Mouse (Mus musculus): ENCODE measurements around the gene Gcsh. TPM values are rescaled to one million over a fixed set of nuclear protein-coding genes. Genes with fewer than 3 reads are reported as not detected.
A peak's percentile ranks its signal among the peaks of the same experiment; 100 is the strongest.

The Gcsh gene
- total and polyA plus RNA-seq, 2 experiments from 2014 or later, result 50.2 to 92.0 TPM

- Histone ChIP-seq H3K36me3 (ENCODE audit: insufficient read depth) (no peaks in the 10 kb centered on the region), H3K4me3 (ENCODE audit: low read depth, low read length) (peak overlapping the region; percentile 75), H3K9me3 (ENCODE audit: low read length) (no peaks in the 10 kb centered on the region), H3K4me1 (ENCODE audit: insufficient read depth) (0 out of 2 replicates have a peak, but pooled peaks cover 2% of the 10 kb centered on the region), H3K4me2 (ENCODE audit: low read depth) (peak overlapping the region; percentile 74), H3K27me3 (ENCODE audit: insufficient read depth, low read length) (no peaks in the 10 kb centered on the region), H3K27ac (ENCODE audit: low read depth, low read length) (no peak overlapping the region; the same call in 1 of the 2 replicates), H3K9ac (peak overlapping the region; percentile 50)
- ATAC-seq (no peak), DNase-seq (peak; percentile 37)
- 24% methylated on average over 8 of the region's 8 CpGs for WGBS
- TF ChIP-seq CTCF (IDR thresholded peaks at IDR 0.05; ENCODE audit: low read depth), result no peak
These were observed 15.3 kb downstream of the Gcsh start for GRCm38 (mm10) chr8:116978052-116978451.

GRCm38 (mm10) chr8:116975606-116976005 is 17.7 kb downstream of the Gcsh start:
- Histone ChIP-seq H3K36me3 (ENCODE audit: insufficient read depth) (peaks cover 3% of the 10 kb centered on the region), H3K9ac (no peak overlapping the region), H3K4me2 (ENCODE audit: low read depth) (no peak overlapping the region), H3K27ac (ENCODE audit: low read depth, low read length) (no peak overlapping the region), H3K9me3 (ENCODE audit: low read length) (no peaks in the 10 kb centered on the region), H3K4me1 (ENCODE audit: insufficient read depth) (0 out of 2 replicates have a peak, but pooled peaks cover 2% of the 10 kb centered on the region), H3K4me3 (ENCODE audit: low read depth, low read length) (no peak overlapping the region), H3K27me3 (ENCODE audit: insufficient read depth, low read length) (no peaks in the 10 kb centered on the region)
- no peak for TF ChIP-seq CTCF (IDR thresholded peaks at IDR 0.05; ENCODE audit: low read depth)
- WGBS, result 53% methylated on average over 5 of the region's 5 CpGs
- ATAC-seq (no peak), DNase-seq (no peak)

DNA sequence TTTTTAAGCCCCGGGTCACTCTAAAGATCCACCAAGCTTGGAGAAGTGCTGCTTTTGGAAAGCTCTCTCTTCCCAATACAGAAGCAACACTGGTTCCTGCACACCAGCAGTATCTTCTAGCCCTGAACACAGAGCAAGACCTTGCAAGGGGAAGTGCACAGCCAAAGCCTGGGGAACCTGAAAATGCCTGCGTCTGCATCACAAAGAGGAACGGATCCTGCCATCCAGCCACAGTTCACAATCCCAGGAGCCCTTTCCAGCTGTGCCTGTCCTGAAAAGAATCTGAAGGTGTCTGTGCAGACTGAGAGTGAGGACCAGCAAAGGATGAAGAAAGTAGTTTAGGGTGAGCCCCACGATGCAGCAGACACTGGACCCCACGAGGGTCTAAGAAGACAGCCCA is 18.3 kb downstream of the Gcsh start:
- Histone ChIP-seq H3K4me1 (ENCODE audit: insufficient read depth) (0 out of 2 replicates have a peak, but pooled peaks cover 2% of the 10 kb centered on the region), H3K27me3 (ENCODE audit: insufficient read depth, low read length) (no peaks in the 10 kb centered on the region), H3K9ac (no peak overlapping the region), H3K4me3 (ENCODE audit: low read depth, low read length) (no peak overlapping the region), H3K27ac (ENCODE audit: low read depth, low read length) (no peak overlapping the region), H3K9me3 (ENCODE audit: low read length) (no peaks in the 10 kb centered on the region), H3K36me3 (ENCODE audit: insufficient read depth) (peaks cover 5% of the 10 kb centered on the region), H3K4me2 (ENCODE audit: low read depth) (no peak overlapping the region)
- no peak for ATAC-seq
- TF ChIP-seq CTCF (IDR thresholded peaks at IDR 0.05; ENCODE audit: low read depth), result no peak
- 29% methylated on average over 5 of the region's 5 CpGs for WGBS
- no peak for DNase-seq

- Histone ChIP-seq H3K4me2 (ENCODE audit: low read depth) (no peak overlapping the region), H3K27ac (ENCODE audit: low read depth, low read length) (no peak overlapping the region), H3K36me3 (ENCODE audit: insufficient read depth) (peaks cover 5% of the 10 kb centered on the region), H3K9me3 (ENCODE audit: low read length) (no peaks in the 10 kb centered on the region), H3K27me3 (ENCODE audit: insufficient read depth, low read length) (no peaks in the 10 kb centered on the region), H3K9ac (no peak overlapping the region), H3K4me1 (ENCODE audit: insufficient read depth) (no peaks in the 10 kb centered on the region), H3K4me3 (ENCODE audit: low read depth, low read length) (no peak overlapping the region)
- TF ChIP-seq CTCF (IDR thresholded peaks at IDR 0.05; ENCODE audit: low read depth), result no peak
- 80% methylated on average over 6 of the region's 6 CpGs for whole genome bisulfite sequencing
- DNase-seq (no peak), ATAC-seq (no peak)
These were observed 23.8 kb downstream of the Gcsh start for GRCm38 (mm10) chr8:116969531-116969930.

- no peak for TF ChIP-seq CTCF (IDR thresholded peaks at IDR 0.05; ENCODE audit: low read depth)
- Histone ChIP-seq H3K9me3 (ENCODE audit: low read length) (no peaks in the 10 kb centered on the region), H3K9ac (no peak overlapping the region), H3K4me2 (ENCODE audit: low read depth) (no peak overlapping the region), H3K27ac (ENCODE audit: low read depth, low read length) (no peak overlapping the region), H3K36me3 (ENCODE audit: insufficient read depth) (peaks cover 60% of the 10 kb centered on the region), H3K4me1 (ENCODE audit: insufficient read depth) (no peaks in the 10 kb centered on the region), H3K27me3 (ENCODE audit: insufficient read depth, low read length) (no peaks in the 10 kb centered on the region), H3K4me3 (ENCODE audit: low read depth, low read length) (no peak overlapping the region)
- ATAC-seq, result no peak
- WGBS, result 91% methylated on average over 9 of the region's 9 CpGs
- no peak for DNase-seq
These were observed 38.9 kb downstream of the Gcsh start for GRCm38 (mm10) chr8:116954415-116954814.

- Histone ChIP-seq H3K27ac (ENCODE audit: low read depth, low read length) (no peak overlapping the region), H3K9ac (no peak overlapping the region), H3K9me3 (ENCODE audit: low read length) (no peaks in the 10 kb centered on the region), H3K36me3 (ENCODE audit: insufficient read depth) (peaks cover 41% of the 10 kb centered on the region), H3K4me3 (ENCODE audit: low read depth, low read length) (no peak overlapping the region), H3K4me2 (ENCODE audit: low read depth) (no peak overlapping the region), H3K4me1 (ENCODE audit: insufficient read depth) (no peaks in the 10 kb centered on the region), H3K27me3 (ENCODE audit: insufficient read depth, low read length) (no peaks in the 10 kb centered on the region)
- TF ChIP-seq CTCF (IDR thresholded peaks at IDR 0.05; ENCODE audit: low read depth), result no peak
- 93% methylated on average over 8 of the region's 8 CpGs for WGBS
- no peak for ATAC-seq
- DNase-seq, result no peak
These were observed 40.9 kb downstream of the Gcsh start for GRCm38 (mm10) chr8:116952428-116952827.

DNA sequence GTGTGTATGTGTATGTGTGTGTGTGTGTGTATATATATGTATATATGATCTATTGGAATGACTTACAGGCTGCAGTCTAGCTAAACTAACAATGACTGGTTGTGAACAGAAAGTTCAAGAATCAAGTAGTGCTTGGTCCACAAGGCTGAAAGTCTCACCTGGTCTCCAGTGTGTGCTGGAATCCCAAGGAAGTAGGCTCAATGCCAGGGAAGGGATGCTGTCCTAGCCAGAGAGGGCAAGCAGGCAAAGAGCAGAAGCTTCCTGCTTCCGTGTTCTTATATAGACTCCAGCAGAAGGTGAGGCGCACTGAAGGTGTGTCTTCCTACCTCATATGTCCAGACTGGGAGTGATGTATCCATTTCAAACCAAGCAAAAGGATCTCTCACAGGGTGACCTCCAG is 41.6 kb downstream of the Gcsh start:
- Histone ChIP-seq H3K4me3 (ENCODE audit: low read depth, low read length) (no peak overlapping the region), H3K9me3 (ENCODE audit: low read length) (no peaks in the 10 kb centered on the region), H3K36me3 (ENCODE audit: insufficient read depth) (peaks cover 35% of the 10 kb centered on the region), H3K4me2 (ENCODE audit: low read depth) (no peak overlapping the region), H3K27me3 (ENCODE audit: insufficient read depth, low read length) (no peaks in the 10 kb centered on the region), H3K27ac (ENCODE audit: low read depth, low read length) (no peak overlapping the region), H3K9ac (no peak overlapping the region), H3K4me1 (ENCODE audit: insufficient read depth) (no peaks in the 10 kb centered on the region)
- ATAC-seq (no peak), DNase-seq (no peak)
- no peak for TF ChIP-seq CTCF (IDR thresholded peaks at IDR 0.05; ENCODE audit: low read depth)
- WGBS, result 92% methylated on average over 2 of the region's 2 CpGs
